Mouse (Mus musculus) CH12.LX (cell line): Measurements from ENCODE around the gene Ccl22.

Source experiments
- BHLHE40 ChIP-seq: IDR thresholded peaks from 2 replicates; pipeline ENCODE4 v1.6.1; 2011; ENCODE audit warnings: mild to moderate bottlenecking, low read depth, low read length, improper control_type of control experiment
- CHD2 ChIP-seq: IDR thresholded peaks from 2 replicates; pipeline ENCODE4 v1.6.1; 2011; ENCODE audit warnings: low read length, improper control_type of control experiment
- CTCF ChIP-seq, 2 experiments: IDR thresholded peaks in 1 of 2; conservative IDR thresholded peaks in 1 of 2; 2 replicates each; pipeline ENCODE4 v1.5.1; 2011 to 2012; ENCODE audit warnings: low read depth in 2 of 2, low read length in 2 of 2, improper control_type of control experiment in 1 of 2, inconsistent platforms in 1 of 2, mild to moderate bottlenecking in 1 of 2, moderate library complexity in 1 of 2
- TBP ChIP-seq: conservative IDR thresholded peaks from 2 replicates; pipeline ENCODE4 v1.6.1; 2011; ENCODE audit warnings: low read depth, low read length, improper control_type of control experiment
- USF2 ChIP-seq: conservative IDR thresholded peaks from 2 replicates; pipeline ENCODE4 v1.6.1; 2011; ENCODE audit warnings: low read depth, low read length, improper control_type of control experiment

DNA sequence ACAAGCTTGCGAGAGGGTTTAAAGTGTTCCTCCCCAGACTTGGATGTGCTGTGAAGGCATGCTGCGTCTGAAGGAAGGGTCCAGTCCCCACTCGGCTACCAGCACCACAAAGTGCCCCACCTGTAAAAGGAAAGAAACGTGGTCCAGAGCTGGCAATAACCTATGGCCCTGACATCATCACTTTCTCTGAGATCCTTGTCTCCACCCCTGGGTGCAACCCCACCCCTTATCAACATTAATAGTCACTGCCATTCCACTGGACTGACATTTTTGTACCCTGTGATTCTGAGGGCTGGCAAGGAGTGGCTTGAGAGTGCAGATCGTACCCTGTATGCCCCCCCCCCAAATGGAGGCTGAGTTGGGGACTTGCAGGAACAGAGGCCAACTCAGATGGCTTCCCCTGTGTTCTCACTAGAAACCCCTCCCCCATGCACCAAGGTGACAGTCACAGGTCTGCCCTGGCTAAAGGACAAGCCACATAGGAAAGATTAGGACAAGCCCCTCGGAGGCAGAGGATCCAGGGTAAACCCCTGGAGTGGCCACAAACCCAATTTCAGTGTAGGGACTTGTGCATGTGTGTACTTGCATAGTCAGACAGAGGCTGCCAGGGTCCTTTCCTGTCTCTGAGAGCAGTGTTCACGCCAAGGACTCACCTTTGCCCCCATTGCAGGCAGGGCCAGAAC is 35.9 kb downstream of the Ccl22 start:
- TF ChIP-seq TBP (peak; percentile 87), CHD2 (peak; percentile 44; the same call in 1 of the 2 replicates), CTCF (conservative IDR thresholded peaks at IDR 0.05 in 1 of 2, IDR thresholded peaks at IDR 0.05 in 1 of 2; ENCODE audit: low read depth in 2 of 2, low read length in 2 of 2) (no peak), USF2 (no peak), BHLHE40 (peak; percentile 36; the same call in 1 of the 2 replicates)
